Mouse (Mus musculus) T-helper 1 cell (primary cell): Measurements from ENCODE around the gene Fam131a.
"Not testable (repeated sequence)": the region's sequence is repeated elsewhere in the genome, so short reads cannot be mapped to it uniquely, and the experiment has no call there.

Experiments
- in situ Hi-C: fragments of 300-600 bp; cut with MboI, MseI; formaldehyde crosslinking; loops from one replicate; pipeline ENCODE4 v1.15.1; 2025; ENCODE audit warnings: high pct_unique_total_duplicates

Fam131a gene

GRCm38 (mm10) chr16:20693111-20693701 lies at the start of gene Fam131a:
Gene Fam131a, plus strand, starts transcription at chr16:20693241.
- in situ Hi-C loops, result no loop called here

- in situ Hi-C loops, result no loop called here
Measured at GRCm38 (mm10) chr16:20643911-20644310, 49.1 kb upstream of the Fam131a start.

- in situ Hi-C loops, result no loop called here
Measured at GRCm38 (mm10) chr16:20651076-20651946, 41.7 kb upstream of the Fam131a start, which contains the start of gene Psmd2. Gene Psmd2, plus strand, starts transcription at chr16:20651652.

GRCm38 (mm10) chr16:20651947-20652310 lies 41.1 kb upstream of the Fam131a start:
- in situ Hi-C loops, result no loop called here

- in situ Hi-C loops, result no loop called here
Measured at GRCm38 (mm10) chr16:20653315-20653714, 39.7 kb upstream of the Fam131a start.

- in situ Hi-C loops, result no loop called here
Measured at GRCm38 (mm10) chr16:20657661-20658060, 35.4 kb upstream of the Fam131a start.

GRCm38 (mm10) chr16:20668013-20668412 lies 25.0 kb upstream of the Fam131a start, which contains the start of gene Eif4g1:
Gene Eif4g1, plus strand, starts transcription at chr16:20668313.
- in situ Hi-C loops, result not testable (repeated sequence)

- in situ Hi-C loops, result no loop called here
Measured at GRCm38 (mm10) chr16:20670291-20670690, 22.8 kb upstream of the Fam131a start.

GRCm38 (mm10) chr16:20671886-20672285 lies 21.2 kb upstream of the Fam131a start:
- in situ Hi-C loops, result no loop called here

GRCm38 (mm10) chr16:20672500-20672902 lies 20.5 kb upstream of the Fam131a start:
- in situ Hi-C loops, result no loop called here

- in situ Hi-C loops, result no loop called here
Measured at GRCm38 (mm10) chr16:20672965-20673705, 19.9 kb upstream of the Fam131a start.

- in situ Hi-C loops, result no loop called here
Measured at GRCm38 (mm10) chr16:20673706-20674303, 19.2 kb upstream of the Fam131a start.

GRCm38 (mm10) chr16:20675213-20675612 lies 17.8 kb upstream of the Fam131a start:
- in situ Hi-C loops, result no loop called here

- in situ Hi-C loops, result no loop called here
Measured at GRCm38 (mm10) chr16:20676702-20677101, 16.3 kb upstream of the Fam131a start.

GRCm38 (mm10) chr16:20677380-20677779 lies 15.7 kb upstream of the Fam131a start:
- in situ Hi-C loops, result no loop called here

GRCm38 (mm10) chr16:20677974-20678675 lies 14.9 kb upstream of the Fam131a start:
- in situ Hi-C loops, result no loop called here

- in situ Hi-C loops, result no loop called here
Measured at GRCm38 (mm10) chr16:20690774-20691173, 2.3 kb upstream of the Fam131a start.

GRCm38 (mm10) chr16:20691617-20692016 lies 1.4 kb upstream of the Fam131a start:
- in situ Hi-C loops, result no loop called here

GRCm38 (mm10) chr16:20692241-20692965 lies 638 bp upstream of the Fam131a start:
- in situ Hi-C loops, result no loop called here

GRCm38 (mm10) chr16:20694781-20695180 lies 1.7 kb downstream of the Fam131a start:
- in situ Hi-C loops, result no loop called here
